Mouse (Mus musculus): ENCODE measurements at regions not wholly inside any gene's neighbourhood (a gene's known extent, or its start where the extent isn't known, plus 50 kb on each side); places are given as distances from the start of the nearest gene placed in this dataset.

- Histone ChIP-seq H3K9ac (replicated peaks) (no peak overlapping the region), H3K4me1 (replicated peaks) (no peaks in the 10 kb centered on the region; the same call in 1 of the 2 replicates), H3K4me3 (replicated peaks) (no peak overlapping the region), H3K27me3 (no peaks in the 10 kb centered on the region), H3K36me3 (no peaks in the 10 kb centered on the region), H3K27ac (no peak overlapping the region), H3K9me3 (no peaks in the 10 kb centered on the region), H3K4me2 (no peak overlapping the region)
- WGBS = 44% methylated on average over 2 of the region's 2 CpGs
- no peak for ATAC-seq (ENCODE audit: insufficient number of reproducible peaks, insufficient read depth, low FRiP score, low TSS enrichment, low read depth)
These were observed 76.2 kb upstream of the Abca1 start for GRCm38 (mm10) chr4:53235870-53236269.

DNA sequence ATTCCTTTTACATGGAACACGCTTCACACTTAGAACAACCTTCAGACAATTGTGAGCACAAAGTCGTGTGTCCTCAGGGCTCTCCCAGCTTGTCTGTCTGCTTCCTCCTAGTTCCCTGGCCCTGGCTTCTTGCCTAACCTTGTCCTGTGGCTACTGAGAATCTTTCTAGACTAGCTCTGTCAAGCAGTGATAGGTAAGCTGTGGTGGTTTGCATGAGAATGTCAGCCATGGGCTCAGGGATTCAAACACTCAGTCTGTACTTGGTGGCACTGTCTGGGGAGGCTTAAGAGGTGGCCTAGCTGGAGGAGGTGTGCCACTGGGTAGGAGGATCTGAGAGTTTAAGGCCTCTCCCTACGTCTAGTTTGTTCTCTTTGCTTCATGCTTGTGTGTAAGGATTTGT lies 72.7 kb upstream of the Abca1 start:
- Histone ChIP-seq H3K4me1 (replicated peaks) (peaks cover 6% of the 10 kb centered on the region), H3K27ac (no peak overlapping the region), H3K9ac (replicated peaks) (no peak overlapping the region), H3K4me3 (replicated peaks) (no peak overlapping the region), H3K36me3 (no peaks in the 10 kb centered on the region), H3K4me2 (no peak overlapping the region), H3K9me3 (no peaks in the 10 kb centered on the region), H3K27me3 (no peaks in the 10 kb centered on the region)
- ATAC-seq (ENCODE audit: insufficient number of reproducible peaks, insufficient read depth, low FRiP score, low TSS enrichment, low read depth) = no peak
- 69% methylated on average over 3 of the region's 3 CpGs for WGBS

DNA sequence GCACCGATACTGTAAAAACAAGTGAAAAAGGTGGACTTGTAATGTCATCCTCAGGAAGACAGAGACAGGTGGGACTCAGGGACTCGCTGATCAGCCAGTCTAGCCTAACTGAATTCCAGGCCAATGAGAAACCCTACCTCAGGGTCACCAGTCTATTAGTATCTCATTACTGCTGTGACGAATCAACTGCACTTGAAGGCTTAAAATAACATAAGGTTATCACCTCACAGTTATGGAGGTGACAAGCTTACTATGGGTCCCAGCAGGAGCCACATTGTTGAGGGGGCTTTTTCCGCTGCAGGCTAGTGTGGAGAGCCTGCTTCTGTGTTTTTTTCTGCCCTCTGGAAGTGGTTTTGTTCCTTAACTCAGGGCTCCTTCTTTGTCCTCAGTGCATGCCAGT lies 72.2 kb upstream of the Abca1 start:
- Histone ChIP-seq H3K9ac (replicated peaks) (no peak overlapping the region), H3K27me3 (no peaks in the 10 kb centered on the region), H3K36me3 (no peaks in the 10 kb centered on the region), H3K4me1 (replicated peaks) (peaks cover 6% of the 10 kb centered on the region), H3K9me3 (no peaks in the 10 kb centered on the region), H3K4me3 (replicated peaks) (no peak overlapping the region), H3K4me2 (no peak overlapping the region), H3K27ac (no peak overlapping the region)
- ATAC-seq (ENCODE audit: insufficient number of reproducible peaks, insufficient read depth, low FRiP score, low TSS enrichment, low read depth) = no peak
- WGBS = 42% methylated on average over 4 of the region's 4 CpGs

GRCm38 (mm10) chr4:53231046-53231445 lies 71.4 kb upstream of the Abca1 start:
- Histone ChIP-seq H3K9ac (replicated peaks) (no peak overlapping the region), H3K4me2 (no peak overlapping the region), H3K4me3 (replicated peaks) (no peak overlapping the region), H3K4me1 (replicated peaks) (peaks cover 6% of the 10 kb centered on the region), H3K36me3 (no peaks in the 10 kb centered on the region), H3K27me3 (no peaks in the 10 kb centered on the region), H3K27ac (no peak overlapping the region), H3K9me3 (no peaks in the 10 kb centered on the region)
- ATAC-seq (ENCODE audit: insufficient number of reproducible peaks, insufficient read depth, low FRiP score, low TSS enrichment, low read depth) = no peak
- 88% methylated on average over 2 of the region's 2 CpGs for WGBS

DNA sequence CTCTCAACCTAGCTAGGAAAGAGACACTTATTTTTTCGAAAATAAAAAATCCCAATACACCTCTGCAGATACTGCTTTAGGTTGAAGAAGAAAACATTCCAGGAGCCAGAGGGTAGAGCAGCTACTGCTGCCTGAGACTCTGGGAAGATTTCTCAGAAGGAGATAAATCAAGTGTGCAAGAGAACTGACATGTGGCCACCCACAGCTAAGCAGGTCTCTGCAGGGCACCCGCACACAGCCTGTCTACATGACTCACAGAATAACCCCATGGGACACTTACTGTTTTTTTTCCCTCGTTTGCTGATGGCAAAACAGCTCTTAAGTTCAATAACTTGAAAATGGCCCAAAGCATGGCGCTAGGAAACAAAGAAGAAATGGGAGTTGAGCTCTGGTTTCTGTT lies 68.7 kb upstream of the Abca1 start:
- Histone ChIP-seq H3K9ac (replicated peaks) (no peak overlapping the region), H3K9me3 (no peaks in the 10 kb centered on the region), H3K4me3 (replicated peaks) (no peak overlapping the region), H3K36me3 (no peaks in the 10 kb centered on the region), H3K4me2 (no peak overlapping the region), H3K27me3 (no peaks in the 10 kb centered on the region), H3K4me1 (replicated peaks) (peaks cover 6% of the 10 kb centered on the region), H3K27ac (no peak overlapping the region)
- 42% methylated on average over 4 of the region's 4 CpGs for WGBS
- ATAC-seq (ENCODE audit: insufficient number of reproducible peaks, insufficient read depth, low FRiP score, low TSS enrichment, low read depth) = no peak

- 77% methylated on average over 8 of the region's 8 CpGs for WGBS
- no peak for ATAC-seq (ENCODE audit: insufficient number of reproducible peaks, insufficient read depth, low FRiP score, low TSS enrichment, low read depth)
- H3K4me1 ChIP-seq (replicated peaks) = peaks cover 6% of the 10 kb centered on the region
These were observed 68.1 kb upstream of the Abca1 start for GRCm38 (mm10) chr4:53227771-53228170.

GRCm38 (mm10) chr4:53227071-53227470 lies 67.4 kb upstream of the Abca1 start:
- Histone ChIP-seq H3K9me3 (no peaks in the 10 kb centered on the region), H3K27ac (no peak overlapping the region), H3K4me1 (replicated peaks) (peaks cover 6% of the 10 kb centered on the region), H3K4me2 (no peak overlapping the region), H3K36me3 (no peaks in the 10 kb centered on the region), H3K27me3 (no peaks in the 10 kb centered on the region), H3K4me3 (replicated peaks) (no peak overlapping the region), H3K9ac (replicated peaks) (no peak overlapping the region)
- WGBS = 83% methylated on average over 1 of the region's 1 CpGs
- no peak for ATAC-seq (ENCODE audit: insufficient number of reproducible peaks, insufficient read depth, low FRiP score, low TSS enrichment, low read depth)

More at GRCm38 (mm10) chr4:53227771-53228170, 68.1 kb upstream of the Abca1 start:
- H3K4me3 ChIP-seq (replicated peaks) = no peak overlapping the region
- no peaks in the 10 kb centered on the region for H3K27me3 ChIP-seq
- H3K4me2 ChIP-seq = no peak overlapping the region
- H3K9me3 ChIP-seq = no peaks in the 10 kb centered on the region
- no peak overlapping the region for H3K9ac ChIP-seq (replicated peaks)
- no peaks in the 10 kb centered on the region for H3K36me3 ChIP-seq
- no peak overlapping the region for H3K27ac ChIP-seq

DNA sequence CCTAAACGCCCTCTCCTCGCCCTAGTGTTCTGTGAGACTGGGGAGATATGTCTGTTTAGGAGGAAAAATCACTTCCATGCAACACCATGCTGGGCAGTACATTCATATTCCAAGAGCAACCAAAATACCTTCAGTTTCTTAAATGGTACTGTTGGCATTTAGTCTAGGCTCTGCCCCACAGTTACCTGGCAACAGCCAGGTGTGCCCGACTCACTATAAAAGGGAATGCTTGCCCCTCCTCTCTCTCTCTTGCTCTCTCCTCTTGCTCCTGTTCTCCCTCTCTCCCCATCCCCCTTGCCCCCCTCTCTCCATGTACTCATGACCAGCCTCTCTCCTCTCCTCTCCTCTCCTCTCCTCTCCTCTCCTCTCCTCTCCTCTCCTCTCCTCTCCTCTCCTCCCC lies 66.7 kb upstream of the Abca1 start:
- Histone ChIP-seq H3K27me3 (no peaks in the 10 kb centered on the region), H3K4me3 (replicated peaks) (no peak overlapping the region), H3K36me3 (no peaks in the 10 kb centered on the region), H3K9ac (replicated peaks) (no peak overlapping the region), H3K9me3 (no peaks in the 10 kb centered on the region), H3K27ac (no peak overlapping the region), H3K4me1 (replicated peaks) (peaks cover 10% of the 10 kb centered on the region), H3K4me2 (no peak overlapping the region)
- WGBS = 80% methylated on average over 3 of the region's 3 CpGs
- no peak for ATAC-seq (ENCODE audit: insufficient number of reproducible peaks, insufficient read depth, low FRiP score, low TSS enrichment, low read depth)

GRCm38 (mm10) chr4:53223379-53223778 lies 63.7 kb upstream of the Abca1 start:
- Histone ChIP-seq H3K4me2 (no peak overlapping the region), H3K27me3 (no peaks in the 10 kb centered on the region), H3K4me3 (replicated peaks) (no peak overlapping the region), H3K4me1 (replicated peaks) (peaks cover 29% of the 10 kb centered on the region), H3K27ac (no peak overlapping the region), H3K36me3 (no peaks in the 10 kb centered on the region), H3K9ac (replicated peaks) (no peak overlapping the region), H3K9me3 (no peaks in the 10 kb centered on the region)
- 71% methylated on average over 3 of the region's 3 CpGs for WGBS
- ATAC-seq (ENCODE audit: insufficient number of reproducible peaks, insufficient read depth, low FRiP score, low TSS enrichment, low read depth) = no peak

GRCm38 (mm10) chr4:53220809-53221208 lies 61.1 kb upstream of the Abca1 start:
- WGBS = 79% methylated on average over 4 of the region's 4 CpGs
- no peak overlapping the region for H3K4me2 ChIP-seq
- no peak for ATAC-seq (ENCODE audit: insufficient number of reproducible peaks, insufficient read depth, low FRiP score, low TSS enrichment, low read depth)

GRCm38 (mm10) chr4:53219351-53219750 lies 59.7 kb upstream of the Abca1 start:
- Histone ChIP-seq H3K27ac (no peak overlapping the region), H3K4me3 (replicated peaks) (no peak overlapping the region), H3K9me3 (no peaks in the 10 kb centered on the region), H3K4me2 (no peak overlapping the region), H3K27me3 (no peaks in the 10 kb centered on the region), H3K36me3 (no peaks in the 10 kb centered on the region), H3K9ac (replicated peaks) (no peak overlapping the region), H3K4me1 (replicated peaks) (peaks cover 35% of the 10 kb centered on the region)
- ATAC-seq (ENCODE audit: insufficient number of reproducible peaks, insufficient read depth, low FRiP score, low TSS enrichment, low read depth) = no peak
- WGBS = 67% methylated on average over 3 of the region's 3 CpGs

More at GRCm38 (mm10) chr4:53220809-53221208, 61.1 kb upstream of the Abca1 start:
- H3K27ac ChIP-seq = no peak overlapping the region
- H3K9ac ChIP-seq (replicated peaks) = no peak overlapping the region
- H3K4me3 ChIP-seq (replicated peaks) = no peak overlapping the region
- no peaks in the 10 kb centered on the region for H3K9me3 ChIP-seq
- peaks cover 35% of the 10 kb centered on the region for H3K4me1 ChIP-seq (replicated peaks)
- H3K36me3 ChIP-seq = no peaks in the 10 kb centered on the region
- no peaks in the 10 kb centered on the region for H3K27me3 ChIP-seq

- no peak for ATAC-seq (ENCODE audit: insufficient number of reproducible peaks, insufficient read depth, low FRiP score, low TSS enrichment, low read depth)
- no peak overlapping the region for H3K4me3 ChIP-seq (replicated peaks)
- H3K27me3 ChIP-seq = no peaks in the 10 kb centered on the region
- H3K36me3 ChIP-seq = no peaks in the 10 kb centered on the region
- H3K9me3 ChIP-seq = no peaks in the 10 kb centered on the region
- WGBS = 18% methylated on average over 7 of the region's 7 CpGs
- H3K4me1 ChIP-seq (replicated peaks) = peaks cover 35% of the 10 kb centered on the region
- H3K4me2 ChIP-seq = peak overlapping the region; percentile 78; the same call in 1 of the 2 replicates
- H3K9ac ChIP-seq (replicated peaks) = no peak overlapping the region
- H3K27ac ChIP-seq = peak overlapping the region; percentile 91
These were observed 59.1 kb upstream of the Abca1 start for GRCm38 (mm10) chr4:53218752-53219151.
